Mouse (Mus musculus) left cerebral cortex, postnatal 36 days (tissue): Measurements from ENCODE around the gene Vmn1r52. TPM values are rescaled to one million over a fixed set of nuclear protein-coding genes. Genes with fewer than 3 reads are reported as not detected.
"Not testable (repeated sequence)": the region's sequence is repeated elsewhere in the genome, so short reads cannot be mapped to it uniquely, and the experiment has no call there.

Source experiments
- DNase-seq, 2 experiments: peaks; one replicate each; pipeline ENCODE4 v3.0.0; 2021 to 2022; ENCODE audit warnings: low spot score in 2 of 2, mixed read lengths in 1 of 2
- intact Hi-C: fragments of 180-260 bp; cut with DNase I; formaldehyde crosslinking; loops from one replicate; pipeline ENCODE4 v1.15.1; 2025
- total RNA-seq, 2 experiments: library from RNA; stranded (reverse); gene quantifications; 2 replicates each; pipeline ENCODE4 v1.2.3; 2021

The Vmn1r52 gene
- not detected for total RNA-seq

DNA sequence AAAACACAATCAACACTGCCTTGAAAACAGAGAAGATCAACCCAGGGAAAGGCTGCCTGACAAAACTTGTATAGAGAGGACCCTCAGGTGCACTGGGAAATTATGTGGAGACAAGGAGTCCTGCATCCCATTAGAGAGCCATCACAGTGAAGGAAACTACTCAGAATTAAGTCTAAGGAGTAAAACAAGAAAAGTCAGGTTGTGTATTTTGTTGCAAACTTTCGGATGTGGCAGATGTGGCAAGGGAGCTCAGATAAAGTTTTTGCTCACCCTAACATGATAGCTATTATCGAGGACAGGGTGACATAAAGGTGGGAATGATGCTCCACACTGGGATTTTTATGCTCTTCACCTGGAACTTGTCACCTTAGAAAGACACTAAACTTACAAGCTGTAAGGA lies at the start of gene Vmn1r52:
TSS of gene Vmn1r52 (plus strand) at position 301 of the 400 bp plus-strand sequence.
- intact Hi-C loops, result no loop called here
- DNase-seq, result no peak

DNA sequence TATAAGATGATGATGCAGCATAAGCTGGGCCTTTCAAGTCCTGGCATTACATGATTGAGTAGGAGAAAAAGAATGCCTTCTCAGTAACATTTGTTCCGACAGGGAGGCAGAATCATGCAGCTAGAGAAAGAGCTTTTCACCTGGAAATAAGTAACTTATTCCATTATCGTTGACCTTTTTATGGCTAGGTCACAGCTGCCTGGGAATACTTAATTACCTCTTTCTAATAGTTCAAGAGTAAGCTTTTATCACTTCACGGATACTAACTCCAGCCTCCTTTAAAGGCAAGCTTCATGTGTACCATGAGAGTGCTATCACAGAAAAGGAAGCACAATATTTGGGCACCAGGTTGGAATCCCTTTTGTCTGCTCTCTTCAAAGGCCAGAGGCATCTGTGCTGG lies 14.5 kb upstream of the Vmn1r52 start:
- intact Hi-C loops, result no loop called here
- no peak for DNase-seq

DNA sequence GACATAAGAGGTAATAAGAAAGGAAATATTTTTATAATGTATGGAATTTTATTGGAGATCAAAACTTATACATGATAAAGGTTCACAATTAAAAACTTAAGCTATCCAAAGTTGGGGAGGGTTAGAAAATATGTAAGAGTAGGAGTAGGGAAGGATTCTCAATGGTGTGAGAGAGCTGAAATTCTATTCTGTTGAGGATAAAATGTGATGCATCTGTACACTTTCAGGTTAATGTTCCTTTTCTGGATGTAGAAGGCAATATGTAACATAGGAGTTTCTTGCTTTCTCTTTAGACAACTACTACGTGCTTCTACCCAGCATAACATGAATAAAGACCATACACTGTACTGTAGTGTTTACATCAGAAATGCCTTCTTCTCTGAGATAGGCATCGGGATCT lies 27.9 kb downstream of the Vmn1r52 start, which contains the start of gene V1ra8:
TSS of gene V1ra8 (plus strand) at position 301 of the 400 bp plus-strand sequence.
- DNase-seq, intact Hi-C loops: not testable (repeated sequence)

DNA sequence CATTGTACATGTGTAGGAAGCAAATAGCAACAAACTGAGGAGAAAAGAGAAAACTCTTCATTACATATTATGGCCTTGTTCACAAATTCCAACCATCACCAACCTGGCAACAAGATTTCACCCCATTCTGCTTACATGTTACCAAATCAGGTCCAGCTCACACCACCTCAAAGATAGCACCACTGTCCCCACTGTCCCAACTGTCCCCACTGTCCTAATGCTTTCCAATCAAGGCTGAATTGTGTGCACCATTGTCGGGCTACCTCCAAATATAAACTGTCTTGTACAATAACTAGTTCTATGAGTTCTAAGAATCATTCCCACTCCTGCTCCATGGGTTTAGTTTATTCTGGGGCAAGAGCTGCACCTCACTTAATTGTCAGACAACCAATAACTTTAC lies 49.7 kb downstream of the Vmn1r52 start, which contains the start of gene Vmn1r53:
TSS of gene Vmn1r53 (minus strand) at position 101 of the 400 bp plus-strand sequence.
- DNase-seq, result no peak
- intact Hi-C loops, result no loop called here

Other genes with a start within 250 kb of the Vmn1r52 start
- gene Vmn1r45, start 234.2 kb upstream of the Vmn1r52 start, total RNA-seq, result not detected
- not detected for gene Vmn1r46, start 205.5 kb upstream of the Vmn1r52 start, total RNA-seq
- gene Vmn1r47, start 158.7 kb upstream of the Vmn1r52 start, total RNA-seq, result not detected
- not detected for gene Vmn1r48, start 138.0 kb upstream of the Vmn1r52 start, total RNA-seq
- not detected for gene Vmn1r49, start 96.3 kb upstream of the Vmn1r52 start, total RNA-seq
- not detected for gene Vmn1r50, start 73.4 kb upstream of the Vmn1r52 start, total RNA-seq
- not detected for gene Vmn1r51, start 52.2 kb upstream of the Vmn1r52 start, total RNA-seq
- not detected for gene V1ra8, start 28.0 kb downstream of the Vmn1r52 start, total RNA-seq
- not detected for gene Vmn1r53, start 49.6 kb downstream of the Vmn1r52 start, total RNA-seq
- gene Vmn1r54, start 71.5 kb downstream of the Vmn1r52 start, total RNA-seq, result not detected
- not detected for gene BC048671, start 126.4 kb downstream of the Vmn1r52 start, total RNA-seq
- gene Chst13, start 150.4 kb downstream of the Vmn1r52 start, total RNA-seq, result not detected
- not detected for gene Uroc1, start 158.5 kb downstream of the Vmn1r52 start, total RNA-seq
- 10 to 100 TPM; 30.1 to 30.2 TPM for gene Zxdc, start 194.7 kb downstream of the Vmn1r52 start, total RNA-seq